Mouse (Mus musculus) A20 (cell line): ENCODE measurements around the gene Atl2.

Experiments
- DNase-seq: peaks from one replicate; pipeline ENCODE4 v3.0.0-alpha.2; 2011; ENCODE audit warnings: low read depth, low spot score

The Atl2 gene

DNA sequence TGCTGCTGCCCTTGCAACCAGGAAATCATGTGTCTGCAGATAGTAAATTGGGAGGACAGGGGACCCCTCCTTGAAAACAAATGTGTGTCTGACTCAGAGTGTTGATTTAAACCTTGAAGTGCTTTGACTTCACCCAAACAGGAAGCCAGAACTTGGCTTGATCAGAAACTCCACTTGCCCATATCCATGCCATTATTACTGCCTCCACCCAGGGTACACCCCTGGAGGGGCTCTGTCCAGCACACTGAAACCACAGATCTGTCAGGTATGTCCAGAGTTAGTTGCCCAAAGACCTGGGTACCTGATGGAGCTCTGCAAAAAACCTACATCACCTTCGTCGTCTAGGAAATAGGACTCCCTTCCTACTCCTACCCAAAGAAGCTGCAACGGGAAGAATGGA lies 77.0 kb downstream of the Atl2 start:
- DNase-seq: no peak

- DNase-seq: no peak
These were observed 77.9 kb downstream of the Atl2 start for GRCm38 (mm10) chr17:79817995-79818394.

DNA sequence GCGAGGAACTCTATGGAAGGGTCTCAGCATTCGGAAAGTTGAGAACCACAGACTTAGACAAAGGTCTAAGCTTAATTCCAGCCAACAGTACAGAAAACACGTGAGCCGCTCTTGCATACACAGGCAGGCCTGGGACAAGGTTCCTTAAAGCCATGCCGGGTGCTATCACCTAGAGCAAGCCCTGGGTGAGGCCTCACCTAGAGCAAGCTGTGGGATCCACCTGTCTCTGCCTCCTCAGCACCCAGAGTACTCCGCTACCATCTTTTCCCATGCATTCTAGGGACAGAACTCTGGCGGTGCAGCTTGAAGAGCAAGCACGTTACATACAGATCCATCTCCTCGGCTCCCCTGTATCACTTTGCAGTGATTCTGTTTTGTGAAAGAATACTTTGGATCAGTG lies 78.4 kb downstream of the Atl2 start:
- DNase-seq: no peak

- no peak for DNase-seq
These were observed 79.0 kb downstream of the Atl2 start for GRCm38 (mm10) chr17:79816896-79817295.

- no peak for DNase-seq
These were observed 85.5 kb downstream of the Atl2 start for GRCm38 (mm10) chr17:79810421-79810820.

GRCm38 (mm10) chr17:79809491-79810316 lies 86.2 kb downstream of the Atl2 start:
- DNase-seq: no peak

- no peak for DNase-seq
These were observed 88.5 kb downstream of the Atl2 start for GRCm38 (mm10) chr17:79807237-79807930.

DNA sequence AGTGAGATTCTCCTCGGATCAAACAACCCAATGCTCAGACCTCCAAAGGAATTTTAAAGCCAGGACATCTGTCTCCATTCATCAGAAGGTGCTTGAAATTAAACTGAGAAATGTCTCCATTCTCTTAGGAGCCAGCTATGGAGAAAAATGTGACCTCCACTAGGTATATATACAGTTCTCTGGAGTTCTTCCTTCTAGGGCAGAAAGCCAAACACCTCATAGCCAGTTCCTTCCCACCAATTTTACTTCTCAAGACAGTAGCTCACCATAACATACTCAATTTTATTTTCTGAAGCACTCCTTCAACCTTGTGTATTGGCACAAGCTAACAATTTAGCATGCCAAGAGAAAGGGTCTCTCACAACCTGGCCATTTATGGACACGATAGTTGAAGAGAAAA lies 91.2 kb downstream of the Atl2 start:
- DNase-seq: no peak

GRCm38 (mm10) chr17:79802056-79802455 lies 93.9 kb downstream of the Atl2 start:
- no peak for DNase-seq

DNA sequence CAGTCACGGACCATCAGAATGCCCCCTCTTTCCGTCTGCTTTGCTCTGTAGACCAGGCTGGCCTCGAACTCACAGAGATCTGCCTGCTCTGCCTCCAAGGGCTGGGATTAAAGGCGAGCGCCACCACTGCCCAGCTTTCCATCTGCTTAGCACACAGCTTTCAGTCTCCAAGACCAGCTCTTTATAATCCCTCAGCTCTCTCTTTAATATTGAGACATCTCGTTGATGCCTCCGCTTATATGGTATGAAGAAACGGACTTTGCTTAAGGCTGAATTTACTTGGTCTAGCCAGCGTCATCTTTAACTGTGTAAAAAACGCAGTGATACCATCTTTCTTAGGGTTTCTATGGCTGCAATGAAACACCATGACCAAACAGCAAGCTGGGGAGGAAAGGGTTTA lies 97.1 kb downstream of the Atl2 start:
- DNase-seq: no peak
